Mouse (Mus musculus) heart, postnatal 0 days (tissue): Measurements from ENCODE around the gene Fam107b. TPM values are rescaled to one million over a fixed set of nuclear protein-coding genes. Genes with fewer than 3 reads are reported as not detected.
A peak's percentile ranks its signal among the peaks of the same experiment; 100 is the strongest.

Source experiments
- ATAC-seq: fragments of 200-750 bp; cut with Nextera tagmentation; 2 replicates; pipeline ENCODE4 v1.8.0; 2017; ENCODE audit warnings: low read depth, moderate number of reproducible peaks, moderate library complexity; ENCODE audit not compliant: insufficient read depth
- DNase-seq: peaks from one replicate; pipeline ENCODE4 v3.0.0-alpha.2; 2016; ENCODE audit warnings: low spot score
- H3K27ac ChIP-seq: fragments of 300-500 bp; sonication (generic); 2 replicates; pipeline ENCODE4 v1.5.1; 2014; ENCODE audit warnings: low read depth, mild to moderate bottlenecking
- H3K27me3 ChIP-seq: fragments of 300-500 bp; sonication (generic); 2 replicates; pipeline ENCODE4 v1.6.1; 2014; ENCODE audit warnings: low read length, mixed read lengths; ENCODE audit not compliant: control insufficient read depth, insufficient read depth
- H3K36me3 ChIP-seq: fragments of 300-500 bp; sonication (generic); replicated peaks from 2 replicates; pipeline ENCODE4 v1.6.1; 2014; ENCODE audit warnings: low read length, mixed read lengths; ENCODE audit not compliant: control insufficient read depth, insufficient read depth
- H3K4me1 ChIP-seq: fragments of 300-500 bp; sonication (generic); 2 replicates; pipeline ENCODE4 v1.6.1; 2014; ENCODE audit warnings: antibody characterized with exemption; ENCODE audit not compliant: control insufficient read depth, insufficient read depth
- H3K4me2 ChIP-seq: fragments of 300-500 bp; sonication (generic); 2 replicates; pipeline ENCODE4 v1.6.1; 2014; ENCODE audit warnings: low read depth, mild to moderate bottlenecking, low read length, moderate library complexity
- H3K4me3 ChIP-seq: fragments of 300-500 bp; sonication (generic); 2 replicates; pipeline ENCODE4 v1.5.1; 2014; ENCODE audit warnings: low read depth, low read length
- H3K9ac ChIP-seq: fragments of 300-500 bp; sonication (generic); replicated peaks from 2 replicates; pipeline ENCODE4 v1.6.1; 2014; ENCODE audit warnings: low read depth, low read length, mixed read lengths
- H3K9me3 ChIP-seq: fragments of 300-500 bp; sonication (generic); replicated peaks from 2 replicates; pipeline ENCODE4 v1.6.1; 2016; ENCODE audit warnings: low read length; ENCODE audit not compliant: control insufficient read depth
- CTCF ChIP-seq: IDR thresholded peaks from 2 replicates; pipeline ENCODE4 v1.5.1; 2016; ENCODE audit warnings: antibody characterized with exemption, control low read depth, low read depth
- EP300 ChIP-seq: IDR thresholded peaks from 2 replicates; pipeline ENCODE4 v1.6.1; 2016; ENCODE audit warnings: antibody characterized with exemption, low read depth
- WGBS: fragments of 180-500 bp; shearing (Covaris S2); extraction: QIAGEN DNeasy Blood & Tissue Kit; methylation state at CpG from one replicate; pipeline ENCODE4 v1.1.7; 2014; 5-methylcytosine and 5-hydroxymethylcytosine counted together
- polyA plus RNA-seq: library from polyadenylated mRNA; unstranded; fragments of >200 nt; fragmentation: Nextera tagmentation; extraction: Ambion mirVana; gene quantifications from 2 replicates; pipeline ENCODE4 v1.2.1, GENCODE M21; 2015
- total RNA-seq: library from RNA; depleted of rRNA; stranded (reverse); fragments of >200 nt; gene quantifications from 2 replicates; pipeline ENCODE4 v1.2.3, GENCODE M21; 2014; ENCODE audit warnings: low replicate concordance

Gene Fam107b
- total and polyA plus RNA-seq, 2 experiments from 2014 or later = 9.2 to 18.5 TPM

- TF ChIP-seq EP300 (no peak), CTCF (no peak)
- Histone ChIP-seq H3K27ac (no peak overlapping the region), H3K36me3 (no peaks in the 10 kb centered on the region), H3K4me2 (no peak overlapping the region), H3K27me3 (no peaks in the 10 kb centered on the region), H3K9me3 (no peaks in the 10 kb centered on the region), H3K4me1 (peaks cover 47% of the 10 kb centered on the region), H3K4me3 (no peak overlapping the region), H3K9ac (no peak overlapping the region)
- WGBS = 37% methylated on average over 3 of the region's 3 CpGs
- no peak for ATAC-seq
- no peak for DNase-seq
Observed at GRCm38 (mm10) chr2:3729586-3729985, 159.3 kb downstream of the Fam107b start.

- H3K27ac ChIP-seq = peak overlapping the region; percentile 49; the same call in 1 of the 2 replicates
- DNase-seq (no peak), ATAC-seq (peak; percentile 36)
- H3K9ac ChIP-seq = no peak overlapping the region
- peak overlapping the region; percentile 20; the same call in 1 of the 2 replicates for H3K4me2 ChIP-seq
- TF ChIP-seq EP300 (no peak), CTCF (no peak)
- H3K9me3 ChIP-seq = no peaks in the 10 kb centered on the region
- WGBS = 51% methylated on average over 10 of the region's 10 CpGs
- H3K27me3 ChIP-seq = no peaks in the 10 kb centered on the region
- no peak overlapping the region for H3K4me3 ChIP-seq
- no peaks in the 10 kb centered on the region for H3K36me3 ChIP-seq
- H3K4me1 ChIP-seq = peaks cover 38% of the 10 kb centered on the region
Observed at GRCm38 (mm10) chr2:3730744-3731143, 160.5 kb downstream of the Fam107b start.

GRCm38 (mm10) chr2:3731316-3732015, 161.2 kb downstream of the Fam107b start:
- no peaks in the 10 kb centered on the region for H3K27me3 ChIP-seq
- no peaks in the 10 kb centered on the region for H3K36me3 ChIP-seq
- H3K4me1 ChIP-seq = peaks cover 32% of the 10 kb centered on the region
- H3K4me2 ChIP-seq = peak overlapping the region; percentile 20; the same call in 1 of the 2 replicates
- TF ChIP-seq EP300 = no peak
- no peak for TF ChIP-seq CTCF
- H3K4me3 ChIP-seq = no peak overlapping the region
- no peak overlapping the region for H3K9ac ChIP-seq
- no peaks in the 10 kb centered on the region for H3K9me3 ChIP-seq
- WGBS = 75% methylated on average over 14 of the region's 14 CpGs
- DNase-seq (no peak), ATAC-seq (no peak)
- peak overlapping the region; percentile 49; the same call in 1 of the 2 replicates for H3K27ac ChIP-seq

- 70% methylated on average over 6 of the region's 6 CpGs for whole genome bisulfite sequencing
- H3K4me1 ChIP-seq = peaks cover 19% of the 10 kb centered on the region
- no peak overlapping the region for H3K4me3 ChIP-seq
- H3K9ac ChIP-seq = no peak overlapping the region
- H3K4me2 ChIP-seq = no peak overlapping the region
- H3K27me3 ChIP-seq = no peaks in the 10 kb centered on the region
- no peak overlapping the region for H3K27ac ChIP-seq
- H3K36me3 ChIP-seq = no peaks in the 10 kb centered on the region
- TF ChIP-seq CTCF (no peak), EP300 (no peak)
- ATAC-seq (no peak), DNase-seq (no peak)
- H3K9me3 ChIP-seq = no peaks in the 10 kb centered on the region
Observed at GRCm38 (mm10) chr2:3737917-3738694, 167.8 kb downstream of the Fam107b start.

- Histone ChIP-seq H3K27ac (no peak overlapping the region), H3K9me3 (no peaks in the 10 kb centered on the region), H3K4me1 (peaks cover 19% of the 10 kb centered on the region), H3K27me3 (no peaks in the 10 kb centered on the region), H3K4me3 (no peak overlapping the region), H3K9ac (no peak overlapping the region), H3K36me3 (no peaks in the 10 kb centered on the region), H3K4me2 (no peak overlapping the region)
- ATAC-seq = no peak
- TF ChIP-seq EP300 (no peak), CTCF (no peak)
- whole genome bisulfite sequencing = 88% methylated on average over 12 of the region's 12 CpGs
- no peak for DNase-seq
Observed at GRCm38 (mm10) chr2:3738734-3739133, 168.4 kb downstream of the Fam107b start.
